Mouse (Mus musculus) c-Kit-positive CD71-positive TER-119-positive erythroid progenitor cells, embryonic 14.5 days (primary cell): Measurements from ENCODE around the gene Itgb1bp1.

Source experiments
- DNase-seq: peaks from one replicate; pipeline ENCODE4 v3.0.0-alpha.2; 2013; ENCODE audit warnings: low spot score

The Itgb1bp1 gene

GRCm38 (mm10) chr12:21200613-21201012 lies 85.5 kb downstream of the Itgb1bp1 start:
- DNase-seq, result no peak

GRCm38 (mm10) chr12:21196420-21196819 lies 89.7 kb downstream of the Itgb1bp1 start:
- DNase-seq, result no peak

GRCm38 (mm10) chr12:21195497-21195896 lies 90.6 kb downstream of the Itgb1bp1 start:
- DNase-seq, result no peak

- DNase-seq, result peak; percentile 6
Measured at GRCm38 (mm10) chr12:21191546-21191945, 94.5 kb downstream of the Itgb1bp1 start.
